Mouse (Mus musculus) layer of hippocampus, adult 9-11 months (tissue): ENCODE data around the gene Pkhd1.
A peak's percentile ranks its signal among the peaks of the same experiment; 100 is the strongest.

Experiments used
- DNase-seq: peaks from one replicate; pipeline ENCODE4 v3.0.0; 2022

Pkhd1 gene

GRCm38 (mm10) chr1:20617849-20618530 is at the start of gene Pkhd1:
TSS of gene Pkhd1 (minus strand) at chr1:20618064.
- no peak for DNase-seq

- DNase-seq = no peak
Measured at GRCm38 (mm10) chr1:20667567-20667966, 49.7 kb upstream of the Pkhd1 start.

GRCm38 (mm10) chr1:20666233-20666632 is 48.4 kb upstream of the Pkhd1 start:
- no peak for DNase-seq

GRCm38 (mm10) chr1:20655085-20655484 is 37.2 kb upstream of the Pkhd1 start:
- DNase-seq = no peak

DNA sequence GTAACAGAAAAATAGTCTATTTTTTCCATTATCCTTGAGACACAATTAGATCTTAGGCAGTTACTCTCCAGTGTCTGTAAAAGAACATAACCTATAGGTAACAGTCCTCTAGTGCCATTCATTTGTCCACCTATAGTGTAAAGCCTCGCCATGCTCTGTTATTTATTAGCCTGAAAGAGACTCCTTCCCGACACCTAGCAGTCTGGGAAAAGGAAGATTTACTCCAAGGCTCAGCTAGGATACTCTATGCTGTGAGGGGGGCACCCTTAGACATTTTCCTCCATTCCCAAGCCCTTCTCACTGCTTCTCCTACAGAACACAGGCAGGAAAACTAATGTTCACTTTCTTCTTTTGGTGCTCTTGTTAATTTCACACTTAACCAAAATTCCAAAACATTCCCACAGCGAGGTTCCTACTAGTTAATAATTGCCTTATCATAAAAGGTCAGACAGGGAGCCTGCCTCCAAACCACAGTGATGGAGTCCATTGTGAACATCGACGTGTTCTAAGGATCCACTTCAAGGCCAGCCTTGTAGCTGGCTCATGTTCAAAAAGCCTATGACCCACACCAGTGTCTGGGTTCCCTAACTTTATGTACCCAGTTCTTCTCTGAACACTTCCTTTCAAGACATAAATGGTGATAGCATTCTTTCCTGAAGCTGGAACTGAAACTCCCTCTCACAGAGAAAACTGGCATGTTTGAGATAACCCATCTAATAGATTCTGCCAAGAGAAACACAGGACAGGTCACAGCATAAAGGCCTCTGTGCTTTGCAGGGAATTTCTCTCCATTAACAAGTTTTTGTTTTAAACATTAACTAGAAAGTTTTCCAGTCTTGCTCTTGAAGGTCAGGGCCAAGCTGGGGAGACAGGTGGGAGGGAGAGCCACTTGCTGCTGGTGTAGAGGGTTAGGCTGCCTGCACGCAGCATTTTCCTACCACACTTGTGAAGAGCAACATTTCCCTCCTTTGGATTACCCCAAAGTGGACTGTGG is 35.9 kb upstream of the Pkhd1 start:
- no peak for DNase-seq

- no peak for DNase-seq
Measured at GRCm38 (mm10) chr1:20634856-20635255, 17.0 kb upstream of the Pkhd1 start.

- no peak for DNase-seq
Measured at GRCm38 (mm10) chr1:20633276-20633869, 15.5 kb upstream of the Pkhd1 start.

- DNase-seq = no peak
Measured at GRCm38 (mm10) chr1:20624564-20624963, 6.7 kb upstream of the Pkhd1 start.

GRCm38 (mm10) chr1:20623375-20623774 is 5.5 kb upstream of the Pkhd1 start:
- no peak for DNase-seq

- DNase-seq = no peak
Measured at GRCm38 (mm10) chr1:20620611-20621010, 2.7 kb upstream of the Pkhd1 start.

- DNase-seq = no peak
Measured at GRCm38 (mm10) chr1:20619363-20619762, 1.5 kb upstream of the Pkhd1 start.

- peak; percentile 4 for DNase-seq
Measured at GRCm38 (mm10) chr1:20612643-20613042, 5.2 kb downstream of the Pkhd1 start.

GRCm38 (mm10) chr1:20605489-20605888 is 12.4 kb downstream of the Pkhd1 start:
- DNase-seq = no peak

GRCm38 (mm10) chr1:20590488-20590887 is 27.4 kb downstream of the Pkhd1 start:
- DNase-seq = no peak

- DNase-seq = no peak
Measured at GRCm38 (mm10) chr1:20571469-20571868, 46.4 kb downstream of the Pkhd1 start.

DNA sequence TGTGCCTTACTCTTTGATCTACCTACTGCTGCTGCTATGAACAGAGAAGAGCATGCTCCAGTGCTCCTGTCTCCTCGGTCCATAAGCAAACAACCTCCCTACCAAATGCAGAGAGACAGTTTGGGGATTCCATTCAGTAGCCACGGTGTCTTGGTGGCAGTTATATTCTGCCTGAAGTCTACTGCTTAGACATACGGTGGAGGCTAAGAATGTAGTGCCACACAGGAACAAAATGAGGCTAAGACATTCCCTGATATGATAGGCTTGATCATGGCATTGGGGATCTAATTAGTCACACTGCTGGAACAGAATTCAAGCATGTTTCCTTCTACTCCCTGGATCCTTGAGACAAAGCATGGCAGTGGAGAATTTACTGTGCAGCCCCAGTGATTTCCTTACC is 48.4 kb downstream of the Pkhd1 start:
- no peak for DNase-seq

DNA sequence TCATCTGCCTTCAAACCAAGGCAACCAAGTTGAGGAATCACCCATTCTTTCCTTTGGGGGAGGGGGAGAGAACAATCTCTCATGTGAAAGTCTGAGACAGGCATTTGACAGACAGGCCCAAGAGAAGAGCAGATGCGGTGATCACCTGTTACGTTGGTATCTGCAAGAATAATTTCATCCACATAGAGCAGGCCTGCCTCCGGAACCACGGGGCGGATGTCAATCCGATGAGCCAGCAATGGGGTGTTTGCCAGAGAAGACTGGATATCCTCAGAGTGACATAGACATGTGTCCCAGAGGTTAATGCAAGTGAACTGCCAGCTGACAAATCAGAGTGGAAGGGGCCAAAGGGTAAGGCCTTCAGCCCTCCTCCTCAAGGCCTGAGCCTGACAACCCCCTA is 59.4 kb downstream of the Pkhd1 start:
- no peak for DNase-seq

DNA sequence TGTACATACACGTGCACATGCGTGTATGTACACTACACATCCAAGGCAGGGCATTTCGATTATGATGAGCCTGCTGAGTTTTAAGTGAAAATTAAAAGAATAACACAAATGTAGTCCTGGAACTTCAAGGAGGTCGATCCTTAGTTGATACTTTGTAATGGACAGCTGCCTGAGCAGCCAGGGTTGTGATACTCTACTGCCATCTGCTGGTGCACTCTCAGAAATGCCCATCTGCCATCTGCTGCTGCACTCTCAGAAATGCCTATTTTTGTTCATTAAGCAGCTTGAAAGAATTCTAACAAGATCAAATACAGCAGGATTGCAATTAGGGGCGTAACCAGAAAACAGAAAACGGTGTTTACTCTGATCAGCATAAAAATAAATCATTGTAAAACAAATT is 63.5 kb downstream of the Pkhd1 start:
- DNase-seq = peak; percentile 38

GRCm38 (mm10) chr1:20551334-20551733 is 66.5 kb downstream of the Pkhd1 start:
- DNase-seq = no peak

DNA sequence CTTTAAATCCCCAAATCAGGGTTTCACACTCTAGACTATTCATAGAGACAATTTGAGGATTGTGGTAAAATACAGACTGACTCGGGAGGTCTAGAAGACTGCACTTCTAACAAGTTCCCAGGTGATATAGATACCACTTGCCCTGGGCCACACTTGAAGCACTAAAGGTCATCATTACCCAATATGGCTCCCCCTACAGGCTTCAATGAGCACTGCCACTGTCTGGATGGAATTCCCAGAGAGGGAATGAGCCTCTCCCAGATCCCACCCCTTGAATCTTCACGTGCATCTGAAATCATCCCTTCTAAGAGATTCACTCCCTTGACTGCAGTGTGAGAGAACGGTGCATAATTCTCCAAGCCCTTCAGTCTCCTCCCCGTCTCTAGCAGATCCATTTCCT is 73.3 kb downstream of the Pkhd1 start:
- no peak for DNase-seq

DNA sequence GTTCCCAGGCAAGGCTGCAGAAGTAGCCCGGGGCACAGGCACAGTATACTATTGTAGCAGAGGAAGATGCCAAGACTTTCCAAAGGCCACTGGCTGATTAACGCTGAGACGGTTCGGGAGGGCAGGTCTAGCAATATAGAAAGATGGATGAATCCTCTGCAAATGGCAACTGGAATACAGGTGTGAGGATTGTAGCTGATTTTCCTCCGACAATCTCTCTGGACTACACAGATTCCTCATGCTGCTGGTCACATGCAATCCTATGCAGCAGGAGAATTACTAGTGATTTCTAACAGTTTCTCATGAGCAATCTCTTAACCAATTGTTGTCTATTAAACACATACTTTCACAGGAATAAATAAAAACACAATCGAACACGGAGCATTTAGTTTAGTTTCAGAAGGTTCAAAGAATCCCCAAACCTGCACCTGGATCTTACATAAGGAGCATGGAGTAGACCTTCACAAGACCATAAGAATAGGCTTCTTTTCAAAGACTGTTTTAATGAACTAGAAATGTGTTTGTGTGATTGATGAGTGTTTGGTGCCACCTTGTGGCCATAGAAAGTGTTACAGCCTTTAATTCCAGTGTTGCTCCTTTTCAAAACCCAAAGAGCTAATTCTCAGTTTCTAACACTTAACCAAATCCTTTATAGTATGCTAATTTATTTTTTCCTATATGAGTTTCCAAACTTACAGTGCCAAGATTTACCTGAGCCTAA is 104.3 kb downstream of the Pkhd1 start:
- DNase-seq = peak; percentile 23

- DNase-seq = peak; percentile 12
Measured at GRCm38 (mm10) chr1:20498965-20499364, 118.9 kb downstream of the Pkhd1 start.

GRCm38 (mm10) chr1:20486087-20486486 is 131.8 kb downstream of the Pkhd1 start:
- DNase-seq = no peak
